Mouse (Mus musculus): ENCODE data around the gene Zic1.

DNA sequence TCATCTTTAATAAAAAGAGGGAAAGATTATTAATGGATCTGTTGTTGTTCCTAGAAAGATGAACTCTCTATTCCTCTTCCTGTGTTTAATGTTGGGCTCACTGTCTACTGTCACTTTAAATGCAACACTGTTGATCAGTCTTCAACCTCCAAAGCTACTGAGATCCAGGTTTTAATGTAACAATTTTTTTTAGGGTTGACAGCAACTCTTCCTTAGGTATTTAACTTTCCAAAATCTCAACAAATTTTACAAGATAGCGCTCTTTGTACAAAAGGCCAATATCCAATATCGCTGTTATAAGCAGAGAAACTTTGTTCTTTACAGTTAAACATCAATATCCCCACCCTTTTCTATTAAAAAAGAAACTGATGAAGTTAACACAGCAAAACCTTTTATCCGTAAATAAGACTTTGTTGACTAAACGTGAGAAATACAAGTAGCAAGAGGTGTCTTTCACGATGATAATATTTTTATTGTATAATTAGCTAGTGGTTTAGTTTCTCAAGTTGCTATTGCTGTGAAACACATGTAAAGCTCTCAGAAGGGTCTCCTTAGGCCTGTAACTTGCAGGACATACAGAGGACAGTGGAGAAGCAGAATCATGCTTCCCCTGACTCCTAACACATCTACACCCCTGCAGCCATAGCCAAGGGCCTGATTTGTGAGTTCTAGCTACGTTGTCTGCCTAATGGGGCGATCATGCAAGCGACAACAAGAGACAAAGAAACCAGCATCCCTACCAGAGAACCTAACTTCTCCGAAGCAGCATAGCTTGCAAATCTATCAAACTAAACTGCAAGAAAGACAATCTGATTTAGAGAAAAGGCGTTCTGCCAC is 6.5 kb downstream of the Zic1 start:
- no peak for TF ChIP-seq POLR2A (IDR thresholded peaks at IDR 0.05; ENCODE audit: low read depth, low read length)
- TF ChIP-seq CTCF (IDR thresholded peaks at IDR 0.05; ENCODE audit: extremely low read depth, insufficient read depth, insufficient read length, insufficient replicate concordance): no peak

All from spleen, adult 2 months (tissue).